Mouse (Mus musculus): ENCODE measurements around the gene Nr1h4. TPM values are rescaled to one million over a fixed set of nuclear protein-coding genes. Genes with fewer than 3 reads are reported as not detected.

Nr1h4 gene
- 2.6 TPM in 1 of 2 replicates, not detected in the other for polyA plus RNA-seq (2011; ENCODE audit: insufficient read depth, insufficient read length, low replicate concordance, missing spikeins)

DNA sequence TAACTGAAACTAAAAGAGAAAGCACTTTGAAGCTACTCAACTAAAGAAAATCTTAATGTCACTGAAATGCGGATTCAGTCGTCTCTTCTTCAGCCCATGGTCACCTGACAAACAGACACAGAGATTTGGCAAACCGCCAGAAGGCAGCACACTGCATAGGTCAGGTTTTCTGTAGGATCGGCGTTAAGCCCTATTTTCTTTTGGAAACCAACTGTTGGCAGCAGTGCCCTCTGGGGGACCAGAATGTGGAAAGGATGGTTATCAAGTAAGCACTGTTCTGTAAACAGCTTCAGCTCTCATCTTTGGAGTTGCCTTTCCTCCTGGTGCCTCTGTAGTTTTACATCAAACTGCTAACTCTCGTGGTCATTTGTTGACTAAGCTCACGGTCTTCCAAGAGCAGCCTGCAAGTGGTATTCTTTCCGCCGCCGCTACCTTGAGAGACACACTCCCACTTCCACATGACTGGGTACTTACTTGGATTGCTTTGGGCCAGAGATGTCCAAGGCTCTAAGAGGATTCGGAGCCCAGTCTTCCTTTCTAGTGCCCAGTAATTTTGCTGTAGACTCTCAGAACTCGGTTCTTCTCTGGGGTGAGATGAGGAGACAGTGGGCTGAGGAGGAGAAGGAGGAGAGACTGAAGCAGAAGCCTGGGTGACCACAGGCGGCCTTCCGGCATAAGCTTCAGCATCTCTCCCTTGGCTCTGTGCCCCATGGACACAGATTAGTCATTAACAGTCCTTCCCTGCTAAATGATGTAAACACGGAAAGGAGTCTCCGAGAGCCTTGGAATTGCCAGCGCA, at the start of gene Nr1h4:
Gene Nr1h4, minus strand, starts transcription at position 657 of the 799 bp plus-strand sequence.
- Histone ChIP-seq H3K4me3 (replicated peaks; ENCODE audit: control insufficient read depth, low read depth, low read length) (no peak within 1 kb of the TSS), H3K27ac (ENCODE audit: control insufficient read depth, insufficient read depth, low read depth, low read length, poor library complexity) (no peak within 1 kb of the TSS)
- WGBS: 82% methylated on average over 17 of the region's 17 CpGs

DNA sequence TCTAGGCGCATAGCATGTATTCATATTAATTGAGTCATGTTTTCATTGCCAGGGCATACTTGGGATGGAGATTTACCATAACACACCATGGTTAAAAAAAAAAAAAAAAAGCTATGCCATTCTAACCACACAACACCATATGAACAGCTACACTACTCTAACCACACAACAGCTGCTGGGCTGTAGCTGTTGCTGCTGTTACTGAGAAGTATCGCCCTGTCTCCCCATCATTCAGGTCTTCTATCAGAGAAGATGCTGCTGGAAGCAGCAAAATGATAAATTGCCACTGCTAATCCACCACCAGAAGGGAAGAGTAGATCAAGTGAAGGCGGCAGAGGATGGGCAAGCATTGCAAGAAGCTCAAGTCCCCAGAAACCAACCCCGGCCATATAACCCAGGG, 45.4 kb upstream of the Nr1h4 start:
- no peak for TF ChIP-seq POLR2A (IDR thresholded peaks at IDR 0.05; ENCODE audit: borderline replicate concordance, control insufficient read depth, low read depth, low read length)
- TF ChIP-seq CTCF (IDR thresholded peaks at IDR 0.05; ENCODE audit: control insufficient read depth, insufficient read depth, low read length): no peak
- H3K4me3 ChIP-seq (replicated peaks; ENCODE audit: control insufficient read depth, low read depth, low read length): no peak overlapping the region
- 83% methylated on average over 4 of the region's 4 CpGs for WGBS

More for the DNA sequence above, at the start of gene Nr1h4:
- no peak for TF ChIP-seq CTCF (IDR thresholded peaks at IDR 0.05; ENCODE audit: control insufficient read depth, insufficient read depth, low read length)
- no peak for TF ChIP-seq POLR2A (IDR thresholded peaks at IDR 0.05; ENCODE audit: borderline replicate concordance, control insufficient read depth, low read depth, low read length)
- no peaks in the 10 kb centered on the region for H3K4me1 ChIP-seq (ENCODE audit: control insufficient read depth, insufficient read depth, low read length)

GRCm38 (mm10) chr10:89577666-89578065, 44.3 kb upstream of the Nr1h4 start:
- H3K4me3 ChIP-seq (replicated peaks; ENCODE audit: control insufficient read depth, low read depth, low read length): no peak overlapping the region
- no peak overlapping the region for H3K27ac ChIP-seq (ENCODE audit: control insufficient read depth, insufficient read depth, low read depth, low read length, poor library complexity)
- H3K4me1 ChIP-seq (ENCODE audit: control insufficient read depth, insufficient read depth, low read length): no peaks in the 10 kb centered on the region
- WGBS: 77% methylated on average over 3 of the region's 3 CpGs
- no peak for TF ChIP-seq CTCF (IDR thresholded peaks at IDR 0.05; ENCODE audit: control insufficient read depth, insufficient read depth, low read length)
- no peak for TF ChIP-seq POLR2A (IDR thresholded peaks at IDR 0.05; ENCODE audit: borderline replicate concordance, control insufficient read depth, low read depth, low read length)

More for the DNA sequence above, 45.4 kb upstream of the Nr1h4 start:
- Histone ChIP-seq H3K4me1 (ENCODE audit: control insufficient read depth, insufficient read depth, low read length) (no peaks in the 10 kb centered on the region), H3K27ac (ENCODE audit: control insufficient read depth, insufficient read depth, low read depth, low read length, poor library complexity) (no peak overlapping the region)

GRCm38 (mm10) chr10:89573421-89573820, 40.0 kb upstream of the Nr1h4 start:
- WGBS: 80% methylated on average over 3 of the region's 3 CpGs
- no peak overlapping the region for H3K27ac ChIP-seq (ENCODE audit: control insufficient read depth, insufficient read depth, low read depth, low read length, poor library complexity)
- no peak for TF ChIP-seq CTCF (IDR thresholded peaks at IDR 0.05; ENCODE audit: control insufficient read depth, insufficient read depth, low read length)
- TF ChIP-seq POLR2A (IDR thresholded peaks at IDR 0.05; ENCODE audit: borderline replicate concordance, control insufficient read depth, low read depth, low read length): no peak
- H3K4me1 ChIP-seq (ENCODE audit: control insufficient read depth, insufficient read depth, low read length): no peaks in the 10 kb centered on the region
- H3K4me3 ChIP-seq (replicated peaks; ENCODE audit: control insufficient read depth, low read depth, low read length): no peak overlapping the region

GRCm38 (mm10) chr10:89572946-89573345, 39.6 kb upstream of the Nr1h4 start:
- TF ChIP-seq CTCF (IDR thresholded peaks at IDR 0.05; ENCODE audit: control insufficient read depth, insufficient read depth, low read length) (no peak), POLR2A (IDR thresholded peaks at IDR 0.05; ENCODE audit: borderline replicate concordance, control insufficient read depth, low read depth, low read length) (no peak)
- H3K4me3 ChIP-seq (replicated peaks; ENCODE audit: control insufficient read depth, low read depth, low read length): no peak overlapping the region
- no peaks in the 10 kb centered on the region for H3K4me1 ChIP-seq (ENCODE audit: control insufficient read depth, insufficient read depth, low read length)
- 51% methylated on average over 6 of the region's 6 CpGs for WGBS
- H3K27ac ChIP-seq (ENCODE audit: control insufficient read depth, insufficient read depth, low read depth, low read length, poor library complexity): no peak overlapping the region

DNA sequence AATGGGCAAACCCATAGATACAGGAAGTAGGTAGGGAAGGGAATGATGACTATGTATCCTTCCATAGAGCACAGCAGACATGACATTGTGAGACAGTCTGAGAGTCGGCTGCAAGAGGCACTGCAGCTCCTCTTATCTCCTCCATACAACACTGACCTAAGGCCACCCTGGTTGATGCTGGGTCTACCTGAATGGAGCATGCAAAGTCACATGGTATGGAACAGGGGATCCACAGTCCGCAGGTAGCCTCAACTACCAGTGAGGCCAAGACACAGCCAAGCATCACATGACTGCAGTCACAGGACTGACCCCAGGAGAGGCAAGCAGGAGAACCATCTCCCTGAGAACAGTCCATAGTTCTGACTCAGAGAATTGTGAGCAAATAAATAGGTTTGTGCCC, 34.0 kb upstream of the Nr1h4 start:
- TF ChIP-seq CTCF (IDR thresholded peaks at IDR 0.05; ENCODE audit: control insufficient read depth, insufficient read depth, low read length): no peak
- TF ChIP-seq POLR2A (IDR thresholded peaks at IDR 0.05; ENCODE audit: borderline replicate concordance, control insufficient read depth, low read depth, low read length): no peak
- no peaks in the 10 kb centered on the region for H3K4me1 ChIP-seq (ENCODE audit: control insufficient read depth, insufficient read depth, low read length)
- H3K4me3 ChIP-seq (replicated peaks; ENCODE audit: control insufficient read depth, low read depth, low read length): no peak overlapping the region
- 84% methylated on average over 2 of the region's 2 CpGs for WGBS
- no peak overlapping the region for H3K27ac ChIP-seq (ENCODE audit: control insufficient read depth, insufficient read depth, low read depth, low read length, poor library complexity)

GRCm38 (mm10) chr10:89565301-89566022, 32.1 kb upstream of the Nr1h4 start:
- TF ChIP-seq CTCF (IDR thresholded peaks at IDR 0.05; ENCODE audit: control insufficient read depth, insufficient read depth, low read length): no peak
- no peak for TF ChIP-seq POLR2A (IDR thresholded peaks at IDR 0.05; ENCODE audit: borderline replicate concordance, control insufficient read depth, low read depth, low read length)
- H3K27ac ChIP-seq (ENCODE audit: control insufficient read depth, insufficient read depth, low read depth, low read length, poor library complexity): no peak overlapping the region
- no peaks in the 10 kb centered on the region for H3K4me1 ChIP-seq (ENCODE audit: control insufficient read depth, insufficient read depth, low read length)
- WGBS: 82% methylated on average over 9 of the region's 9 CpGs
- no peak overlapping the region for H3K4me3 ChIP-seq (replicated peaks; ENCODE audit: control insufficient read depth, low read depth, low read length)

GRCm38 (mm10) chr10:89562113-89562512, 28.7 kb upstream of the Nr1h4 start:
- H3K4me1 ChIP-seq (ENCODE audit: control insufficient read depth, insufficient read depth, low read length): no peaks in the 10 kb centered on the region
- H3K27ac ChIP-seq (ENCODE audit: control insufficient read depth, insufficient read depth, low read depth, low read length, poor library complexity): no peak overlapping the region
- no peak for TF ChIP-seq CTCF (IDR thresholded peaks at IDR 0.05; ENCODE audit: control insufficient read depth, insufficient read depth, low read length)
- no peak for TF ChIP-seq POLR2A (IDR thresholded peaks at IDR 0.05; ENCODE audit: borderline replicate concordance, control insufficient read depth, low read depth, low read length)
- 6% methylated on average over 6 of the region's 6 CpGs for WGBS
- no peak overlapping the region for H3K4me3 ChIP-seq (replicated peaks; ENCODE audit: control insufficient read depth, low read depth, low read length)
